In genomic region chr9:99160780-99161179, GRCm38 (mm10) we compare ENCODE assay signal across 19 mouse cellular contexts. TPM values are rescaled to one million over a fixed set of nuclear protein-coding genes. Genes with fewer than 3 reads are reported as not detected.
DNase-seq lines count a peak whose midpoint lies in the region; ATAC-seq lines count a peak whose summit lies in the region.
"Had no signal": no experiment of that assay in that cellular context is flagged by ENCODE, and none has a peak within 500 bp of the region (broad histone marks: within the 10 kb centered on the region; RNA-seq: fewer than 3 reads in every experiment).

No protein-coding gene starts in this region.

- H3K27ac ChIP-seq in liver, embryonic 11.5 days (ENCODE audit: low read depth, low read length), result no peak overlapping the region
- H3K27ac ChIP-seq in liver, embryonic 13.5 days, result peak overlapping the region; percentile 79
- H3K27ac ChIP-seq: forebrain, embryonic 15.5 days; hindbrain, embryonic 13.5 days; limb, embryonic 10.5 days; midbrain, embryonic 10.5 days had no signal

- H3K9ac ChIP-seq in liver, embryonic 11.5 days (ENCODE audit: low read depth, low read length), result no peak overlapping the region
- no peak overlapping the region for H3K9ac ChIP-seq in liver, embryonic 13.5 days
- H3K9ac ChIP-seq: forebrain, embryonic 15.5 days; hindbrain, embryonic 13.5 days had no signal

- no peaks in the 10 kb centered on the region for H3K27me3 ChIP-seq in liver, embryonic 11.5 days (replicated peaks; ENCODE audit: control insufficient read depth, insufficient read depth, low read length)
- 0 out of 2 replicates have a peak, but pooled peaks cover under 1% of the 10 kb centered on the region for H3K27me3 ChIP-seq in liver, embryonic 13.5 days
- H3K27me3 ChIP-seq: forebrain, embryonic 15.5 days had no signal

- H3K36me3 ChIP-seq in liver, embryonic 11.5 days (ENCODE audit: control insufficient read depth, insufficient read depth, low read length), result no peaks in the 10 kb centered on the region
- no peaks in the 10 kb centered on the region for H3K36me3 ChIP-seq in liver, embryonic 13.5 days
- H3K36me3 ChIP-seq: forebrain, embryonic 15.5 days; hindbrain, embryonic 13.5 days; limb, embryonic 10.5 days; midbrain, embryonic 10.5 days had no signal

- no peaks in the 10 kb centered on the region for H3K9me3 ChIP-seq in liver, embryonic 11.5 days (ENCODE audit: control insufficient read depth, low read length)
- no peaks in the 10 kb centered on the region for H3K9me3 ChIP-seq in liver, embryonic 13.5 days (replicated peaks)
- H3K9me3 ChIP-seq: forebrain, embryonic 15.5 days; hindbrain, embryonic 13.5 days; limb, embryonic 10.5 days; midbrain, embryonic 10.5 days had no signal

- no peak overlapping the region for H3K4me3 ChIP-seq in liver, embryonic 11.5 days (ENCODE audit: low read depth, low read length)
- H3K4me3 ChIP-seq in liver, embryonic 13.5 days (replicated peaks), result no peak overlapping the region
- H3K4me3 ChIP-seq: forebrain, embryonic 15.5 days; hindbrain, embryonic 13.5 days; limb, embryonic 10.5 days; midbrain, embryonic 10.5 days had no signal

- 78% methylated on average over 5 of the region's 5 CpGs for WGBS in liver, embryonic 11.5 days
- WGBS in liver, embryonic 13.5 days (ENCODE audit: insufficient replicate concordance), result 56% methylated on average over 5 of the region's 5 CpGs

- DNase-seq in liver (peak; percentile 47), NIH3T3 (ENCODE audit: low read depth) (peak; percentile 82)
- DNase-seq in liver, embryonic 11.5 days (ENCODE audit: low spot score), result no peak
- peak; percentile 50 for DNase-seq in liver, embryonic 13.5 days
- no peak for DNase-seq in right cerebral cortex, postnatal 25 days
- no peak for DNase-seq in lung, adult 18-20 months
- DNase-seq: adrenal gland, postnatal 10 days; cerebellum, adult 8-10 months; gastrocnemius, postnatal 10 days; heart, adult 11 months; heart, postnatal 36 days; kidney, adult 11 months; kidney, postnatal 4 days; lung, postnatal 10 days had no signal

- H3K4me2 ChIP-seq in liver, embryonic 11.5 days, result no peak overlapping the region
- H3K4me2 ChIP-seq in liver, embryonic 13.5 days, result no peak overlapping the region
- H3K4me2 ChIP-seq: forebrain, embryonic 15.5 days; hindbrain, embryonic 13.5 days had no signal

- H3K4me1 ChIP-seq in liver, embryonic 11.5 days (replicated peaks; ENCODE audit: control insufficient read depth, insufficient read depth, low read length), result peaks cover 47% of the 10 kb centered on the region
- peaks cover 65% of the 10 kb centered on the region for H3K4me1 ChIP-seq in liver, embryonic 13.5 days (replicated peaks)

- ATAC-seq in liver, embryonic 11.5 days (replicated peaks; ENCODE audit: low FRiP score), result no peak
- peak; percentile 69 for ATAC-seq in liver, embryonic 13.5 days (ENCODE audit: low read depth)
- no peak for ATAC-seq in activated CD4-positive, CD25-positive, alpha-beta regulatory T cell, adult 4 months
- ATAC-seq: forebrain, embryonic 15.5 days had no signal

RNA-seq across cellular contexts. Expression of gene Pik3cb, which starts 20.4 kb away (rescaled TPM):
- polyA plus RNA-seq in liver, embryonic 11.5 days (2014; fragmentation: Nextera tagmentation; extraction: Ambion mirVana), result 2.9 and 3.5 TPM in 2 replicates
- 2.5 and 2.6 TPM in 2 replicates for polyA plus RNA-seq in liver, embryonic 13.5 days (2015; fragmentation: Nextera tagmentation; extraction: Ambion mirVana)
- polyA plus RNA-seq in activated CD4-positive, CD25-positive, alpha-beta regulatory T cell, adult 4 months (2017; shearing (Covaris generic)), result 1 to 10 TPM in 1 of 2 experiments, under 1 TPM in 1; 0.41 to 1.0 TPM

Comparison
In these comparisons a context has a peak if more than half of its experiments do, and no peak if none do; other contexts are left out.
1. DNase-seq: peak in liver (single experiment), NIH3T3 (single experiment) and liver, embryonic 13.5 days (single experiment); none in liver, embryonic 11.5 days (single experiment), right cerebral cortex, postnatal 25 days (single experiment) and lung, adult 18-20 months (0 of 2).